Mouse (Mus musculus) stomach, postnatal 0 days (tissue): Measurements from ENCODE around the gene Adam15.

Experiments
- CTCF ChIP-seq: IDR thresholded peaks from 2 replicates; pipeline ENCODE4 v1.5.1; 2016; ENCODE audit warnings: antibody characterized with exemption, low read depth, mild to moderate bottlenecking, moderate library complexity
- EP300 ChIP-seq: optimal IDR thresholded peaks from 2 replicates; pipeline ENCODE3; 2016; ENCODE audit warnings: antibody characterized with exemption

DNA sequence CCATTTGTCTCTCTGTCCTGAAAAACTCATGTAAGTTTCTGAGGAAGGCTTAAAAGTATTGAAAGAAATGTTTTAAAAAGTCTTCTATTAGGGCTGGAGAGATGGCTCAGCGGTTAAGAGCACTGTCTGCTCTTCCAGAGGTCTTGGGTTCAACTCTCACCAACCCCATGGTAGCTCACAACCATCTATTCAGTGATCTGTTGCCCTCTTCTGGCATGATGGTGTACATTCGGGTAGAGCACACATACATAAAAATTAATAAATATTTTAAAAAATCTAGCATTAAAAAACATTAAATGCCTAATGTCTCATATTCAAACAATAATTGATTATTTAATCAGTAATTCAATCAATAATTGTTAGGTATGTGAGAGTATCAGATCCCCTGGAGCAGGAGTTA is 49.3 kb downstream of the Adam15 start:
- TF ChIP-seq CTCF = peak; percentile 50
- TF ChIP-seq EP300 = no peak
